ENCODE assay signal across 14 mouse cellular contexts in genomic region chr11:114168231-114168661, GRCm38 (mm10).
DNase-seq lines count a peak whose midpoint lies in the region; ATAC-seq and TF ChIP-seq lines count a peak whose summit lies in the region.
"Had no signal": no experiment of that assay in that cellular context is flagged by ENCODE, and none has a peak within 500 bp of the region (broad histone marks: within the 10 kb centered on the region; RNA-seq: fewer than 3 reads in every experiment).

No protein-coding gene starts in this region.

- H3K36me3 ChIP-seq in hindbrain, postnatal 0 days (ENCODE audit: insufficient read depth, low read length) = no peaks in the 10 kb centered on the region
- no peaks in the 10 kb centered on the region for H3K36me3 ChIP-seq in hindbrain, embryonic 10.5 days
- H3K36me3 ChIP-seq in hindbrain, embryonic 14.5 days (replicated peaks; ENCODE audit: control insufficient read depth, insufficient read depth) = no peaks in the 10 kb centered on the region
- H3K36me3 ChIP-seq: heart, embryonic 13.5 days; limb, embryonic 13.5 days; liver, embryonic 15.5 days; neural tube, embryonic 12.5 days had no signal

- H3K27ac ChIP-seq in hindbrain, postnatal 0 days = no peak overlapping the region
- no peak overlapping the region for H3K27ac ChIP-seq in hindbrain, embryonic 10.5 days
- H3K27ac ChIP-seq in layer of hippocampus, adult 2 months = no peak overlapping the region
- no peak overlapping the region for H3K27ac ChIP-seq in hindbrain, embryonic 14.5 days
- H3K27ac ChIP-seq: heart, embryonic 13.5 days; limb, embryonic 13.5 days; liver, embryonic 15.5 days; neural tube, embryonic 12.5 days had no signal

- WGBS in hindbrain, postnatal 0 days = 73% methylated on average over 13 of the region's 13 CpGs
- 84% methylated on average over 13 of the region's 13 CpGs for WGBS in hindbrain, embryonic 10.5 days
- 80% methylated on average over 13 of the region's 13 CpGs for WGBS in hindbrain, embryonic 14.5 days

- peak; percentile 23 for TF ChIP-seq CTCF in hindbrain, postnatal 0 days (IDR thresholded peaks at IDR 0.05; ENCODE audit: low read depth)
- peak; percentile 54 for TF ChIP-seq CTCF in layer of hippocampus, adult 2 months (conservative IDR thresholded peaks at IDR 0.05)
- TF ChIP-seq CTCF in brain, embryonic 14.5 days (IDR thresholded peaks at IDR 0.05; ENCODE audit: borderline replicate concordance, extremely low read depth, insufficient read depth, insufficient read length) = no peak

- ATAC-seq in hindbrain, postnatal 0 days = no peak
- ATAC-seq in hindbrain, embryonic 14.5 days (ENCODE audit: low FRiP score) = no peak

- TF ChIP-seq POLR2A in brain, embryonic 14.5 days (IDR thresholded peaks at IDR 0.05; ENCODE audit: borderline replicate concordance, extremely low read depth, insufficient read depth, insufficient read length, poor library complexity, severe bottlenecking) = no peak

- H3K4me1 ChIP-seq in hindbrain, postnatal 0 days (ENCODE audit: insufficient read depth, low read length) = peaks cover 7% of the 10 kb centered on the region; the same call in 1 of the 2 replicates
- peaks cover 14% of the 10 kb centered on the region for H3K4me1 ChIP-seq in hindbrain, embryonic 10.5 days (replicated peaks)
- H3K4me1 ChIP-seq in hindbrain, embryonic 14.5 days (replicated peaks; ENCODE audit: control insufficient read depth, insufficient read depth, low read length) = peaks cover 13% of the 10 kb centered on the region
- H3K4me1 ChIP-seq: liver, embryonic 15.5 days had no signal

- no peak overlapping the region for H3K4me2 ChIP-seq in hindbrain, postnatal 0 days (ENCODE audit: low read depth, low read length)
- H3K4me2 ChIP-seq in hindbrain, embryonic 14.5 days (replicated peaks) = no peak overlapping the region
- H3K4me2 ChIP-seq: heart, embryonic 13.5 days; limb, embryonic 13.5 days; liver, embryonic 15.5 days; neural tube, embryonic 12.5 days had no signal

- H3K4me3 ChIP-seq in hindbrain, postnatal 0 days (ENCODE audit: low read length) = no peak overlapping the region
- H3K4me3 ChIP-seq in hindbrain, embryonic 10.5 days = no peak overlapping the region
- H3K4me3 ChIP-seq in layer of hippocampus, adult 2 months = no peak overlapping the region
- H3K4me3 ChIP-seq in hindbrain, embryonic 14.5 days (replicated peaks; ENCODE audit: low read length) = no peak overlapping the region
- H3K4me3 ChIP-seq: heart, embryonic 13.5 days; limb, embryonic 13.5 days; liver, embryonic 15.5 days; neural tube, embryonic 12.5 days had no signal

- no peak overlapping the region for H3K9ac ChIP-seq in hindbrain, postnatal 0 days (replicated peaks; ENCODE audit: low read length)
- no peak overlapping the region for H3K9ac ChIP-seq in hindbrain, embryonic 14.5 days
- H3K9ac ChIP-seq: heart, embryonic 13.5 days; limb, embryonic 13.5 days; liver, embryonic 15.5 days; neural tube, embryonic 12.5 days had no signal

- H3K9me3 ChIP-seq in hindbrain, postnatal 0 days (ENCODE audit: low read length) = no peaks in the 10 kb centered on the region
- no peaks in the 10 kb centered on the region for H3K9me3 ChIP-seq in hindbrain, embryonic 10.5 days
- H3K9me3 ChIP-seq in hindbrain, embryonic 14.5 days (ENCODE audit: control insufficient read depth, low read length) = no peaks in the 10 kb centered on the region
- H3K9me3 ChIP-seq: heart, embryonic 13.5 days; limb, embryonic 13.5 days; liver, embryonic 15.5 days; neural tube, embryonic 12.5 days had no signal

- H3K27me3 ChIP-seq in hindbrain, postnatal 0 days (ENCODE audit: insufficient read depth, low read length) = no peaks in the 10 kb centered on the region
- H3K27me3 ChIP-seq in hindbrain, embryonic 10.5 days (ENCODE audit: insufficient read depth, poor library complexity, severe bottlenecking) = peaks cover 10% of the 10 kb centered on the region; the same call in 1 of the 2 replicates
- H3K27me3 ChIP-seq in hindbrain, embryonic 14.5 days (ENCODE audit: control insufficient read depth, insufficient read depth, low read length) = no peaks in the 10 kb centered on the region
- H3K27me3 ChIP-seq: neural tube, embryonic 12.5 days had no signal

- intact Hi-C loops in left cerebral cortex, postnatal 4 days (cut with DNase I) = no loop called here

- DNase-seq in hindbrain, postnatal 0 days (ENCODE audit: low spot score) = peak; percentile 55
- no peak for DNase-seq in hindbrain, embryonic 10.5 days (ENCODE audit: low spot score)
- DNase-seq in layer of hippocampus, adult 2 months (ENCODE audit: low spot score in 2 of 2) = no peak
- no peak for DNase-seq in layer of hippocampus, adult 9-11 months
- peak; percentile 53 to 66 for DNase-seq in B cell, adult 2 months
- peak; percentile 69 for DNase-seq in brain, embryonic 14.5 days (ENCODE audit: low read depth)
- DNase-seq in left cerebral cortex, postnatal 4 days = no peak
- DNase-seq in hindbrain, embryonic 14.5 days (ENCODE audit: low spot score) = no peak
- DNase-seq: cerebellum, adult 9-11 months; gastrocnemius, postnatal 25 days had no signal

Comparison
In these comparisons a context has a peak if more than half of its experiments do, and no peak if none do; other contexts are left out.
1. DNase-seq: peak in hindbrain, postnatal 0 days (single experiment), B cell, adult 2 months (2 of 2) and brain, embryonic 14.5 days (single experiment); none in hindbrain, embryonic 10.5 days (single experiment), layer of hippocampus, adult 2 months (0 of 2), layer of hippocampus, adult 9-11 months (single experiment), left cerebral cortex, postnatal 4 days (single experiment) and hindbrain, embryonic 14.5 days (single experiment).